Mouse (Mus musculus) kidney, adult 11 months (tissue): Measurements from ENCODE around the gene Olfr876.
"Not testable (repeated sequence)": the region's sequence is repeated elsewhere in the genome, so short reads cannot be mapped to it uniquely, and the experiment has no call there.

Source experiments
- DNase-seq: peaks from one replicate; pipeline ENCODE4 v3.0.0; 2022

Olfr876 gene

GRCm38 (mm10) chr9:37802731-37803130, at the start of gene Olfr876:
Gene Olfr876, plus strand, starts transcription at chr9:37803031.
- DNase-seq: no peak

- no peak for DNase-seq
Observed at GRCm38 (mm10) chr9:37761728-37762127, 41.1 kb upstream of the Olfr876 start.

- DNase-seq: no peak
Observed at GRCm38 (mm10) chr9:37762541-37762940, 40.3 kb upstream of the Olfr876 start.

GRCm38 (mm10) chr9:37770661-37771060, 32.2 kb upstream of the Olfr876 start:
- no peak for DNase-seq

DNA sequence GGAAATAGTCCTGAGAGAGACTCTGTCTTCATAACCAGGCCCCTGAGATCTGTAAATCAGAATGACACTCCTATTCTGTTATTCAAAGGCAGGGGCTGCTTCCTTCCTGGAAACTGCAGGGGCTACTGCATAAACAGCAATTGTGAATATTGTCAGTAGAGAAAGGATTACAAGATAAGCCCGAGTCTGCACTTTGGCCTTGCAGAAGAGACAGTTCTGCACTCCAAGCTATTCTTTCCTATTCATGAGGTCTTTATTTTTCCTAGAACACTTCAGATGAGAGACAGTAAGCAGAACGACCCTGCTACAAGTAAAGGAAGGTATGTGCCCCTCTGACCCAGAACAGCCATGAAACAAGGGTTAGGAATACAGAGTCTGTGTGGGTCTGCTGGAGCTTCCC, 31.1 kb upstream of the Olfr876 start, which contains the start of gene Olfr875:
Gene Olfr875, plus strand, starts transcription at position 99 of the 400 bp plus-strand sequence.
- no peak for DNase-seq

DNA sequence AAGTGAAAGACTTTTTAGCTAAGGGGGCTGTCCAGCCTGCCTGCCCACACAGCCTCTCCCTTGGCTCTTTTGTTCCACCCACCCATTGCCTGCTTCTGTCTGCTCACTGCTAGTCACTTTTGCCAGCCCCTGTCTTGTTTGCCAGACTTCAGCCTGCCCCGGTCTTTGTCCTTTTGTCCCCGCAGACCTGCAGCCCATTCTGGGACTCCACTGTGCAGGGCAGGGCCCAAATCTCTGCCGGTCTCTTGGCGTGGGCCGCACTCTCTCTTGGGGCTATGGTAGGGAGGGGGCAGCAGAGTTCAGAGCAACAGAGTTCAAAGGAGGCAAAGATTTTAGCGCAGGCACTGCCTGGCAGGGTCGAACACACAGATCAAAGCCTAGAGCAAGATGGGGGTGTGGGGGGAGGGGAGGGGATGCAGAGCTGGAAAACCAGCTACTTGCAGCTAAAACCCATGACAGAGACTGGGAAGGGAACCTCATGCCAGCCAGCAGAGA, 20.0 kb upstream of the Olfr876 start:
- DNase-seq: no peak

DNA sequence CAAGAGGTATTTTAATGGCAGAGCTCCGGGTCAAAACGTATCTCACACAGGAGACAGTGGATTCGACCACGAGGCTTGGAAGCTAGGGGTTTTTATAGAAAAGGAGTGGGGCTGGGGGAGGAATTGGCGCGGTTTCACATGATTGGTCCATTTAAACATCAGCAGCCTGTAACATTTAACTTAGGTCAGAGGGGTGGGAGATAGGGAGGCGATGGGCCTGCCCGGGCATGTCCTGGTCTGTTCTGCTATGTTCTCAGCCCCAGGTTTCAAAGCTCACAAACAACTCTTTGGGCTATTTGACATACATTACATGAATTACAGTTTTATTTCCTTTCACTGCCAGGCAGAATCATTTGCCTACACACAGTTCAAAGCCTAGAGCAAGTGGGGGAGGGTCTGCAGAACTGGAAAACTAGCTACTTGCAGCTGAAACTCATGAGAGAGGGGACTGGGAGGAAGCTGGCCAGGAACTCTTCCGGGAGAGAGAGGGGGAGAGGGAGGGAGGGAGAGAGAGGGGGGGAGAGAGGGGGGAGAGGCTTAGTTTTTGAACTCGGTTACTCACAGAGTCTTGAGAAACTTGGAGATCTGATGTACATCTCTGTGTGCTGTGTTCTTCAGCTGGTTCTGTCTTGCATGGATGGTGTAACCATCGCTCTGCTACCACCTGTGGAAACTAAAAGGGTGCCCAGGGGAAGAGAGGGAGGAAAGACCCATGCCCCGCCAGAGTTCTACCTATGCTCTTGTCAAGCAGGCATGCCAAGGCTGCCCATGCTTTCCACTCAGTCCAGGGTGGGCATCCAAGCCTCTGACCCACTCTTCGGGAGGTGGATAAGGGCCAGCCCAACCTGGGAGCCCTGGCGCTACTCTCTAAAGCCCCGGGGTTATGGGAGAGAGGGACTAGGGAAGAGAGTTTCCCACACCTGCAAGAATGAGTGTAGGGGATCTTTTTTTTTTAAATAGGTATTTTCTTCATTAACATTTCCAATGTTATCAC, 19.1 kb upstream of the Olfr876 start:
- not testable (repeated sequence) for DNase-seq

- no peak for DNase-seq
Observed at GRCm38 (mm10) chr9:37786411-37786810, 16.4 kb upstream of the Olfr876 start.

- no peak for DNase-seq
Observed at GRCm38 (mm10) chr9:37802055-37802454, 776 bp upstream of the Olfr876 start.

GRCm38 (mm10) chr9:37807235-37807634, 4.4 kb downstream of the Olfr876 start:
- DNase-seq: no peak

DNA sequence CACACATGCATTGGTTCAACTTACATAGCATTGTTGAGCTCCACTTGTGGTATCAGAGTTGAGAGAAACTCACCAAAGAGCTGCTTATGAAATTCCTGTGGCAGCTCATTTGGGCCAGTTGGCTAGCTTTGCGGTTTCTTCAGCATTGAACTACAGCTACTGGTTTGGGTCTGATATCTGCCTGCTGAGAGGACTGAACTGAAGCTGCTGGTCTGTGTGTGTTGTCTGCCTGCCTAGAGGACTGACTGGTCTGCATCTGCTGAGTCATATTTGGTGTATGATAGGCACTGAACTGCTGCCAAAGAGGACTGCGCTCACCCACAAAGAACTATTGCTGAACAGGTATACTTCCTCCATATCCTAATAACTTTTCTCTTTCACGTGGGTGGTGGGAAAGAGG, 5.6 kb downstream of the Olfr876 start:
- DNase-seq: no peak

DNA sequence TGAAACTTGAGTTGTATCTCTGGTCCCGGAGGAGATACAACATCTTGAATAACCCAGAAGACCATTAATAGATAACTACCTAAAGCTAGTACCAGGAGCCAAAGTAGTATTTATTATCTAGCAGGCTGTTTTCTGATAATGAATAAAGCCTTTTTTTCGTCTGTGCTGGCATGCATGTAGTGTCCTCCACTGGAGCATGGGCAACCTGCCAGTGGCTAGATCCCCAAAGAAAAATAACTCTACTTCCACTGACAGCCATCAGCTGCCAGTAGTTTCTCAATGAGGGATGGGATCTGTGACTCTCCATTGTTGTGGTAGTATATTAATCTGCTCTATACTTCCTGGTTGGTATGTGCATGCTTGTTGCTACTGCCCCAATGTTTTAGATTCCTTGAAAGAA, 6.1 kb downstream of the Olfr876 start:
- DNase-seq: no peak

DNA sequence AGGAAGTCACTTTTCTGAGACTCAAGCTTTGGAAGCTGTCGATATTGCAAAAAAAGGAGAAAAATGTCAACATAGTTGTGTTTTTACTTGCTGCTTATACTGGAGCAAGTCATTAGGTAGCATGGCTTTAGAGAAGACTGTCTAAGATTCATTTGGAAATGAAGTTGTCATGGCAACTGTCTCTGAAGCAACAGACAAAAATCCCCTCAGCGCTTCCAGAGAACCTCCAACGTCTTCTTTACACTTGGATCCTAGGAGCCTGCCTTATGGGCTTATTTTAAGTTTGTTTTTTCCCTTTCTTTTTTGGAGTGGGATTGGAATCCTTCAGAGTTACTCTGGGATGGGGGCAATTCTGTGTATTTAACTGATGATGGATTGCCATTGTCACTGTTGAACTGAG, 11.9 kb downstream of the Olfr876 start:
- no peak for DNase-seq

GRCm38 (mm10) chr9:37829881-37830280, 27.1 kb downstream of the Olfr876 start:
- no peak for DNase-seq

DNA sequence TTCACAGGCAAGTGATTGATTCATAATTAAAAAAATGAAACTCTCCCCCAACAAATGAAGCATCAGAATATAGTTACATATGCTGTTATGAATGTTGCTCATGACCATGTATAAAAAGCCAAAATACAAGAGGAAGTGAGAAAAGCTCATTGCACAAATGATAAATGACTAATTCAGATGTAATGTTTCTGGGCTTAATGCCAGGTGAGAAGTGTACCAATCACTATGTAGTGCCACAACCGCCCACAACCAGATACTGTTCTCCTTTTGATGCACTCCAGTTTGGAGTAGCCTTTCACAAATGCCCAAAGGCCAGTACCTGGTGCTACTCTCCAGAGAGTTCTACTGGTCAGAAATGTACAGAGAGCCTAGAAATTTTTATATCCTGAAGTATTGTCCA, 30.5 kb downstream of the Olfr876 start:
- DNase-seq: no peak

- DNase-seq: no peak
Observed at GRCm38 (mm10) chr9:37849267-37849666, 46.4 kb downstream of the Olfr876 start.

- no peak for DNase-seq
Observed at GRCm38 (mm10) chr9:37853969-37854368, 51.1 kb downstream of the Olfr876 start, which contains the start of gene Olfr877. Gene Olfr877, plus strand, starts transcription at chr9:37854269.
